Mouse (Mus musculus): ENCODE results near the gene Zyg11b. TPM values are rescaled to one million over a fixed set of nuclear protein-coding genes. Genes with fewer than 3 reads are reported as not detected.

Gene Zyg11b
- total and polyA plus RNA-seq, 3 experiments = 10.9 to 39.1 (median 34.8) TPM

- no peaks in the 10 kb centered on the region for H3K79me2 ChIP-seq (replicated peaks; ENCODE audit: control insufficient read depth, insufficient read depth, low read length)
- H3K4me1 ChIP-seq (ENCODE audit: control insufficient read depth, insufficient read depth, low read length) = peaks cover 1% of the 10 kb centered on the region; the same call in 1 of the 2 replicates
- H3K27ac ChIP-seq = no peak overlapping the region
- no peak overlapping the region for H3K4me3 ChIP-seq
- 51% methylated on average over 5 of the region's 5 CpGs for WGBS
- DNase-seq = no peak
- H3K9ac ChIP-seq (ENCODE audit: low read depth, low read length) = no peak overlapping the region
- H3K27me3 ChIP-seq (ENCODE audit: control insufficient read depth, insufficient read depth, low read length) = no peaks in the 10 kb centered on the region
- intact Hi-C loops (cut with DNase I) = no loop called here
- TF ChIP-seq POLR2A (IDR thresholded peaks at IDR 0.05; ENCODE audit: insufficient read depth, low read depth, low read length) (no peak), EP300 (IDR thresholded peaks at IDR 0.05; ENCODE audit: insufficient read depth, low read depth, low read length) (no peak), CTCF (IDR thresholded peaks at IDR 0.05) (no peak)
- H3K36me3 ChIP-seq (ENCODE audit: control insufficient read depth, insufficient read depth, low read length) = no peaks in the 10 kb centered on the region
Observed at GRCm38 (mm10) chr4:108314041-108314440, 13.1 kb upstream of the Zyg11b start.

GRCm38 (mm10) chr4:108310706-108311105 is 9.8 kb upstream of the Zyg11b start:
- peak in 1 of 2 experiments; percentile 26 for DNase-seq
- H3K4me3 ChIP-seq = no peak overlapping the region
- H3K9ac ChIP-seq (ENCODE audit: low read depth, low read length) = no peak overlapping the region
- no peaks in the 10 kb centered on the region for H3K27me3 ChIP-seq (ENCODE audit: control insufficient read depth, insufficient read depth, low read length)
- no peaks in the 10 kb centered on the region for H3K4me1 ChIP-seq (ENCODE audit: control insufficient read depth, insufficient read depth, low read length)
- no peaks in the 10 kb centered on the region for H3K36me3 ChIP-seq (ENCODE audit: control insufficient read depth, insufficient read depth, low read length)
- TF ChIP-seq CTCF (IDR thresholded peaks at IDR 0.05) = no peak
- TF ChIP-seq POLR2A (IDR thresholded peaks at IDR 0.05; ENCODE audit: insufficient read depth, low read depth, low read length) = no peak
- no peak for TF ChIP-seq EP300 (IDR thresholded peaks at IDR 0.05; ENCODE audit: insufficient read depth, low read depth, low read length)
- H3K79me2 ChIP-seq (replicated peaks; ENCODE audit: control insufficient read depth, insufficient read depth, low read length) = no peaks in the 10 kb centered on the region
- intact Hi-C loops (cut with DNase I) = no loop called here
- H3K27ac ChIP-seq = no peak overlapping the region
- 66% methylated on average over 6 of the region's 6 CpGs for WGBS

- Histone ChIP-seq H3K27me3 (ENCODE audit: control insufficient read depth, insufficient read depth, low read length) (no peaks in the 10 kb centered on the region), H3K4me1 (ENCODE audit: control insufficient read depth, insufficient read depth, low read length) (peaks cover 5% of the 10 kb centered on the region), H3K4me3 (no peak overlapping the region), H3K36me3 (ENCODE audit: control insufficient read depth, insufficient read depth, low read length) (0 out of 2 replicates have a peak, but pooled peaks cover 2% of the 10 kb centered on the region), H3K79me2 (replicated peaks; ENCODE audit: control insufficient read depth, insufficient read depth, low read length) (peaks cover 7% of the 10 kb centered on the region), H3K27ac (no peak overlapping the region), H3K9ac (ENCODE audit: low read depth, low read length) (no peak overlapping the region)
- WGBS = 77% methylated on average over 5 of the region's 5 CpGs
- intact Hi-C loops (cut with DNase I) = loop anchor here (1.0 kb wide), 1 partner anchor 25 kb away; no protein-coding TSS in a partner anchor
- no peak for TF ChIP-seq EP300 (IDR thresholded peaks at IDR 0.05; ENCODE audit: insufficient read depth, low read depth, low read length)
- no peak for TF ChIP-seq CTCF (IDR thresholded peaks at IDR 0.05)
- no peak for TF ChIP-seq POLR2A (IDR thresholded peaks at IDR 0.05; ENCODE audit: insufficient read depth, low read depth, low read length)
- DNase-seq = no peak
Observed at GRCm38 (mm10) chr4:108302296-108302890, 1.5 kb upstream of the Zyg11b start.

DNA sequence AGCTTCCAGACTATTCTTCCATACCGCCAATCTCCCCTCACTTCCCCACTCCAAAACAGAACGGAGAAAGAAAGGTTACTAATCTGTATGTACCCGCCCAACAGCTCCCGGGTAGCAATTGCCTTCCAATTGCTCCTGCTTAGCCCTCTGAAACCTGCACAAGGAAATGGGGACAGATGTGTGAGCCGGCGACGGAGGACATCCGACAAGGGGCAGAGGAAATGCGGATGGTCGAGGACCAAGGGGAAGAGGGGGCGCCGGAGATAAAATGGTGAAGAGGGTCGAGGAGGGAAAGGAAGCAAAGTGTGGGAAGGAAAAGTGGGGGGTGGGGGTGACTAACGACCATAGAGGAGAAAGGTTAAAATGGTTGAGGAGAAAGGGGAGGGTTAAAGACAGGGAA is 630 bp downstream of the Zyg11b start:
- peaks cover 5% of the 10 kb centered on the region for H3K4me1 ChIP-seq (ENCODE audit: control insufficient read depth, insufficient read depth, low read length)
- 0 out of 2 replicates have a peak, but pooled peaks cover 2% of the 10 kb centered on the region for H3K36me3 ChIP-seq (ENCODE audit: control insufficient read depth, insufficient read depth, low read length)
- H3K9ac ChIP-seq (ENCODE audit: low read depth, low read length) = peak overlapping the region; percentile 92
- H3K27me3 ChIP-seq (ENCODE audit: control insufficient read depth, insufficient read depth, low read length) = no peaks in the 10 kb centered on the region
- peak; percentile 19 to 44 for DNase-seq
- peak overlapping the region; percentile 99 for H3K4me3 ChIP-seq
- under 1% methylated on average over 14 of the region's 14 CpGs for WGBS
- H3K27ac ChIP-seq = peak overlapping the region; percentile 97
- no peak for TF ChIP-seq EP300 (IDR thresholded peaks at IDR 0.05; ENCODE audit: insufficient read depth, low read depth, low read length)
- no peak for TF ChIP-seq CTCF (IDR thresholded peaks at IDR 0.05)
- no peak for TF ChIP-seq POLR2A (IDR thresholded peaks at IDR 0.05; ENCODE audit: insufficient read depth, low read depth, low read length)
- H3K79me2 ChIP-seq (replicated peaks; ENCODE audit: control insufficient read depth, insufficient read depth, low read length) = peaks cover 13% of the 10 kb centered on the region
- intact Hi-C loops (cut with DNase I) = no loop called here

DNA sequence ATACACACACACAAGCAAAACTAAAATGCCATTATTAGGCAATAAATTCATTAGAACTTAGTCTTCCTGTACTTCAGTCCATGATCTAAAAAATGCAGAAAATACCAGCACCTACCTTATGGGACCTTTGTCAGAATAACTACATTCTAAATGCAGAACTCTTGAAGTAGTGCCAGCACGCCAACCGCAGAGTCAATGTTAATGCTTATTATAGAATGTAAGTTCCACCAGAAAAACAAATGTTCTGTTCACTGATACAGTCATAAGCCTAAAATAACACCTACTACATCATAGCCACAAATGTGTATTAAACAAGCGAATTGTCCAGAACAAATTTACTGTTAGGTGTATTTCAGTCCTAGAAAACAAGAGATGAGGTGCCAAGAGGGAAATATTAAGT is 23.9 kb downstream of the Zyg11b start:
- 74% methylated on average over 3 of the region's 3 CpGs for WGBS
- Histone ChIP-seq H3K9ac (ENCODE audit: low read depth, low read length) (no peak overlapping the region), H3K4me3 (no peak overlapping the region), H3K4me1 (ENCODE audit: control insufficient read depth, insufficient read depth, low read length) (peaks cover 4% of the 10 kb centered on the region; the same call in 1 of the 2 replicates), H3K27me3 (ENCODE audit: control insufficient read depth, insufficient read depth, low read length) (no peaks in the 10 kb centered on the region), H3K36me3 (ENCODE audit: control insufficient read depth, insufficient read depth, low read length) (no peaks in the 10 kb centered on the region; the same call in 1 of the 2 replicates), H3K79me2 (replicated peaks; ENCODE audit: control insufficient read depth, insufficient read depth, low read length) (peaks cover 7% of the 10 kb centered on the region; the same call in 1 of the 2 replicates), H3K27ac (no peak overlapping the region)
- intact Hi-C loops (cut with DNase I) = no loop called here
- no peak for TF ChIP-seq EP300 (IDR thresholded peaks at IDR 0.05; ENCODE audit: insufficient read depth, low read depth, low read length)
- TF ChIP-seq POLR2A (IDR thresholded peaks at IDR 0.05; ENCODE audit: insufficient read depth, low read depth, low read length) = no peak
- TF ChIP-seq CTCF (IDR thresholded peaks at IDR 0.05) = no peak
- no peak for DNase-seq

- intact Hi-C loops (cut with DNase I) = no loop called here
- 39% methylated on average over 4 of the region's 4 CpGs for WGBS
- TF ChIP-seq POLR2A (IDR thresholded peaks at IDR 0.05; ENCODE audit: insufficient read depth, low read depth, low read length) (no peak), CTCF (IDR thresholded peaks at IDR 0.05) (no peak), EP300 (IDR thresholded peaks at IDR 0.05; ENCODE audit: insufficient read depth, low read depth, low read length) (no peak)
Observed at GRCm38 (mm10) chr4:108272286-108272685, 28.6 kb downstream of the Zyg11b start.

More at GRCm38 (mm10) chr4:108272286-108272685, 28.6 kb downstream of the Zyg11b start:
- Histone ChIP-seq H3K79me2 (replicated peaks; ENCODE audit: control insufficient read depth, insufficient read depth, low read length) (peaks cover 2% of the 10 kb centered on the region; the same call in 1 of the 2 replicates), H3K4me3 (no peak overlapping the region), H3K9ac (ENCODE audit: low read depth, low read length) (no peak overlapping the region), H3K36me3 (ENCODE audit: control insufficient read depth, insufficient read depth, low read length) (no peaks in the 10 kb centered on the region), H3K4me1 (ENCODE audit: control insufficient read depth, insufficient read depth, low read length) (peaks cover 3% of the 10 kb centered on the region; the same call in 1 of the 2 replicates), H3K27ac (no peak overlapping the region), H3K27me3 (ENCODE audit: control insufficient read depth, insufficient read depth, low read length) (no peaks in the 10 kb centered on the region)
- DNase-seq = no peak

Data from heart, adult 2 months (tissue).